Mouse (Mus musculus): ENCODE results near the gene Tln1.
"Not testable (repeated sequence)": the region's sequence is repeated elsewhere in the genome, so short reads cannot be mapped to it uniquely, and the experiment has no call there.

The Tln1 gene

DNA sequence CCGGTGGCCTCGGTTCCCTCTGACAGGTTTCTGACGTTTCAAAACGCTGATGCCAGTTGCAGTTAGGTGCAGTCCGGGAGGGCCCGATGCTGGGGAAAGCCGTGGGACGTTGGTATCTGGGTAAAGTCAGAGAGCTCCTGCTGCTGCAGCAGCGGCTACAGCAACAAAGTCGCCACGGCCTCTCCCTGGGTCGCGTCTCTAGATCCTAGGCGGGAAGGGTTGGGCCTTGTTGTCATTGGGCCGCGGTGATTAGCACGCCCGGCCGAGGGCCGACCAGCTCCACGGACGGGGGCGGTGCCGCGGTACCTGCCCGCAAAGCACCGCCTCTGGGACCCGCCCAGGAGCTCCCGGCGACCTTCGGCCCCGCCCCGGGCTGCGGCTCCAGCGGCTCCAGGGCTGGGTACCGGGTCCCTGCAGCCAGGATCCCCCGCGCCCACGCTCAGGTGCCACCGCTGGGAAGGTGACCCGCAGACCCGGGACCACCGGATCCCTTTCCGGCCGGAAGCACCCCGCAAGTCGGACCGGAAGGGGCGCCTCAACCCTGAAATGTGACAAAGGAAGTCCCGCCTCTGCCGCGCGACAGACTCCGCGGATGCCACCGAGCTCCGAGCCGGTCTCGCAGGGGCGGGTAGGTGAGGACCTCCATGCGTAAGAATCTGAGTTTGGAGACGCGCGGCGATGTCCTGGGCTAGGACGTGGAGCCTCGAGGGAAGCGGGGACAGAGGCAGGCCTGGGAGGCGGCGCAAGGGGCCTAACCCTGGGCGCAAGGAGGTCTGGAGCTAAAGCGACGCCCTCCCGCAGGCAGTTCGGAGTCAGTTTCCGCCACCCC is 16.1 kb upstream of the Tln1 start, which contains the start of the genes Rgp1 and Gba2:
Gene Rgp1 (plus strand): TSS at position 340 of the 829 bp plus-strand sequence.
Gene Gba2 (minus strand): TSS at position 498 of the 829 bp plus-strand sequence.
- DNase-seq = peak; percentile 77 to 81

- no peak for DNase-seq
Measured at GRCm38 (mm10) chr4:43577237-43577881, 14.9 kb upstream of the Tln1 start.

GRCm38 (mm10) chr4:43575356-43575755 is 12.9 kb upstream of the Tln1 start:
- DNase-seq = no peak

- no peak for DNase-seq
Measured at GRCm38 (mm10) chr4:43573561-43573960, 11.1 kb upstream of the Tln1 start.

GRCm38 (mm10) chr4:43571395-43572045 is 9.0 kb upstream of the Tln1 start:
- no peak for DNase-seq

GRCm38 (mm10) chr4:43567140-43567539 is 4.6 kb upstream of the Tln1 start:
- DNase-seq = no peak

- DNase-seq = no peak
Measured at GRCm38 (mm10) chr4:43564231-43564630, 1.7 kb upstream of the Tln1 start.

GRCm38 (mm10) chr4:43563601-43563875 is 1.0 kb upstream of the Tln1 start:
- no peak for DNase-seq

GRCm38 (mm10) chr4:43562769-43563600 is 494 bp upstream of the Tln1 start:
- DNase-seq = no peak

- DNase-seq = no peak
Measured at GRCm38 (mm10) chr4:43561436-43561996, 975 bp downstream of the Tln1 start.

DNA sequence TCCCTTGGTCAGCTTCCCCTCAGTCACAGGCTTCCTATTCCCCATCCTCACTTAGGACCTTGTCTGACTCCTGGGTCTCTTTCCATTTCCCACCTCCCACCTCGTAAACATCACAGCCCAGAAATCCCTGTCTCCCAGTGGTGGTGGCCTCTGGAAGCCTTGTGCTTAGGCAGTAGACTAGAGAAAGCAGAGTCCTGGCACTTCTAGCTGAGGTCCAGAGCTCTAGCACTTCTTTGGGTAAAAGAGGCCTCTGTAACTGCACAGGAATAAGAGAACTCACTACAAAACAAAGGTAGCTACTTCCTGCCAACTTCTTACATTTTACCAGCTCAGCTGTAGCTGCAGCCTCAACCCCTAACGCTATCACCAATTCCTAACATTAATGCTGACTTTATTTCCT is 1.5 kb downstream of the Tln1 start:
- no peak for DNase-seq

DNA sequence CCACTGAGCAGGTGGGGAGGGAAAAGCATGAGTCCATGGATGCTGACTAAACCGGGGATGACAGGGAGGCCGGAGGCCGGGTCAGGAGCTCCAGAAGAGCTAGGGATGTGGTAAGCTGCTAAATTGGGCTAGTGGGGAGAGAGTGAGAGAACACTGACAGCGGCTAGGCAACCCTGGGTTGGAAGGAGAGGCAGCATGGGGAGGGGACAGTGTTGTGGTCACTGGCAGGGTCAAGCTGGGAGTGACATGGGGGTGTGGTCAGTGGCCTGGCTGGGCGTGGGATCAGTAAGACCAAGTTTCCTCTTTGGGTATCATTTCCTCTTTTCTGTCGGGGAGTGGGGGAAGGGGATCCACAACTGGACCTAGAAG is 2.3 kb downstream of the Tln1 start:
- peak in 1 of 2 experiments; percentile 41 for DNase-seq

DNA sequence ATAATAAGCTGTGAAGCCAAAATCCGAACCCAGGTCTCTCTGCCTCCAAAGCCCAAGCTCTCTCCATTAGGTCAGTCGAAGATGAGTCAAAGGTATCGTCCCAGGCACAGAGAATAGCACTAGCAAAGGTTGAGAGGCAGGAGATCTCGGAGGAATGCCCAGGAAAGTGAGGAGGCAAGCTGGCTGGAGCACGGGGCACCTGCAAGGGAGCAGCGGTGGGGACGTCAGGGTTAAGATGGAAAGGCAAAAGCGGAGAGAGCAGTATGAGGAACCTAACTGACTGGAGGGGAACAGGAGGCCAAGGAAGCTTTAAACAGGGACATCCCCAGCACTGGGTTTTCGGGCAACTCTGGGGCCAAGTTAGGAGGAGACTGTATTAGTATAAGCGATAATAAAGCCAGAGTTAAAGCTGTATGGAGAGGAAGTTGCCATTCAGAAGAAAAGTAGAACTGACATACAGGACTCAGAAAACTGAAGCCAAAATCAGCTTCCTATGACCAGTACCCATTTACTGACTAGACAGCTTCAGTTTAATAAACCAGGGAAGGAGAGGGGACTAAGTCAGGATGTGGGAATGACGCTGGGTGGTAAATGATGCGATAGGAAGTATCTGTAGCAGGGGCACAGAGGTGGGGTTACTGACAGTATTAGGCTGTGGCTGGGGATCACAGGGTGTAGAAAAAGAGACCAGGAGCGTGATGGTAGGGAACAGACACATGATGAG is 2.8 kb downstream of the Tln1 start:
- DNase-seq = no peak

- peak; percentile 50 to 65 for DNase-seq
Measured at GRCm38 (mm10) chr4:43558631-43559356, 3.7 kb downstream of the Tln1 start.

- no peak for DNase-seq
Measured at GRCm38 (mm10) chr4:43558028-43558630, 4.4 kb downstream of the Tln1 start.

DNA sequence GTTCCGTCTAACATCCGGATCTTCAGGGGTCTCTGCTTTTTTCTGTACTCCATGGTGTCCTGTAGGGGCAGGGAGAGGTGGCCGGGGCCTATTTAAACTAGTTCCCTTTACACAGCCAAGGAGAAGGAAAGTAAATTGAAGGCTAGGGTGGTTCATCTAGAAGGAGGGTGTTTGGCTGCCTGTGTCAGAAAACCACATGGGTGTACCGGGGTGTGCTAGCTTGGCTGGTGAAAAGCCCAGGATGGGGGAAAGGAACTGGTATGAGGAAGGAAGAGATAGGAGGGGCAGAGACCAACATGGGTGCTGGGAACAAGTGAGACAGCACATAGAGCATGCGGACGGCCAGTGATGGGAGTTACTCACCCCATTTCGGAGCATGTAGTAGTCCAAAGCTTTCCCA is 6.6 kb downstream of the Tln1 start:
- DNase-seq = no peak

DNA sequence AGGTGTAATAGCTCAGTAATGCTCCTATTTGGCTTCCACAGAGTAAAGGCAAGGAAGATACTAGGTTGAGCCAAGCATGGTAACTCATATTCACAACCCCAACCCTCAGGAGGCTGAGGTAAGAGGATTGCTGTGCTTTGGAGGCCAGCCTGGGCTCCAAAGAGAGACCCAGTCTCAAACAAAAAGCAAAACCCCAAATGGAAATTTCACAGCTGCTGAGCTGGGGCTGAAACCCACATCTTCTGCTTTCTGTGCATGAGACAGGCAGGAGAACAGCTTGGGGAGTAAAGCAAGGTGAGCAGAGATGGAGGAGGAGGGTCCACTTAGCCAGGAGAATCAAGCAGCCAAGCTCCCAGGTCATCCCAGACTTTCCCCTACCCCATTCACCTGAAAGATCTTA is 8.6 kb downstream of the Tln1 start:
- DNase-seq = no peak

DNA sequence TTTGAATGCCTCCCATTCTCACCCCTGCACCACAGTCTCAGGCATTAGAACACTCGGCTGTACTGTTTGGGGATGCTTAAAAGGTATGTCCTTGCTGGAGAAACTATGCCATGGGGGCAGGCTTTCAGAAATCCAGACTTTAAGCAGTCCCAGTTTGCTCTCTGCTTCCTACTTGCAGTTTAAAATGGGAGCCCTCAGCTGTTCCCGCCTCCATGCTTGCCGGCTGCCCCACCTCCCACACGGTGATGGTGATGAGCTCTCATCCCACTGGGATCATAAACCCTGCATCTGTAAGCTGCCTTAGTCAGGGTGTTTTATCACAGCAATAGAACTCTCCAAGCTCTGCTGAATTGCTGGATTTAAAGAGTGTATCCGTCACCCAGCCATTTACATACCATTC is 10.1 kb downstream of the Tln1 start:
- DNase-seq = no peak

DNA sequence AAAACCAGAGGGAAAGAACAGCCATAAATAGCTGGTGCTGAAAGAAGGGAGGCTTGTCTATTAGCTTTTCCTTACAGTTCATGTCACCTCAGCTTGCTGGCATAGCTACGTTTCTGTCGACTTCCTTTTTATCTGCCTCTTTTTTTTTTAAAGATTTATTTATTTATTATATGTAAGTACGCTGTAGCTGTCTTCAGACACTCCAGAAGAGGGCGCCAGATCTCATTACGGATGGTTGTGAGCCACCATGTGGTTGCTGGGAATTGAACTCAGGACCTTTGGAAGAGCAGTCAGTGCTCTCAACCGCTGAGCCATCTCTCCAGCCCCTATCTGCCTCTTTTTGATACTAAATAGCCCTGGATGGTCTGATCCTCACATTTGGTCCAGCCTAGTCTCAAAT is 10.6 kb downstream of the Tln1 start:
- DNase-seq = not testable (repeated sequence)

DNA sequence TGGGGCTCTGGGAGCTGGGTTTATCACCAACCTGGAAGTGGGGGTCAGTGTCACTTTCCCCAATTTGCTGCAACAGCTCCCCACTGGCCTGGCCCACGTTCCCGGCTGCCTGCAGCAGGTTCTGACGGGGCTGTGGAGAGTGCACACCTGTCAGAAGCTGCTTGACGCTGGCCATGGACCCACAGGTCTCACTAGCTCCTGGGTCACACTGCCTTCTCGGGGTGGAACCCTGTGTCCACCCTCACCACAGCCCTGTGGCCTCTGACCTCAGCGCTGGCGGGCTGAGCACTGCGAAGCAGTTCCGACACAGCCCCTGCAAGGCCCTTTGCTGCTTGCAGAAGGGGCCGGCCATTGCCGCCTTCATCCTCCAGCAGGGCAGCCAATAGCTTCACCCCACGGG is 13.4 kb downstream of the Tln1 start:
- DNase-seq = no peak

DNA sequence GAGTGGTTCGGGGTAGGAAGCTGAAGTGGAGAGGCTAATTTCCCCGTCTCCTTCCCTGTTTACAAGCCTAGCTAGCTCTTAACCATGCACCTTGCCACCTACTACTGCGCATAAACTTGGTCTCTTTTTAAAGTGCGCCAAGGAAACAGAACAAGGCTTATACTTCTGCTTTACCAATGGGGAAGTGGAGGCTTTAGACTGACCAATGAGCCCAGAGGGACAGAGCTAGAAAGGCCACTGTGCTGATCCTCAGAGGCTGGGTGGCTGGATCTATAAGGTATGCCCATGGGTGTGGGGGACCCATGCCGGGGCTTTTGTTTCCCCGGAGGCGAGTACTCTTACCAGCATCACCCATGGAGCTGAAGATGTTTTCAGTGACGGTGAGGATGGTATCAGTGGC is 15.3 kb downstream of the Tln1 start:
- DNase-seq = no peak
